Mouse (Mus musculus) hindbrain, embryonic 11.5 days (tissue): ENCODE data around the gene Nfasc. TPM values are rescaled to one million over a fixed set of nuclear protein-coding genes. Genes with fewer than 3 reads are reported as not detected.

ENCODE experiments used
- ATAC-seq: fragments of 200-750 bp; cut with Nextera tagmentation; 2 replicates; pipeline ENCODE4 v1.8.0; 2017; ENCODE audit warnings: mild to moderate bottlenecking, moderate TSS enrichment, moderate library complexity; ENCODE audit not compliant: low FRiP score
- DNase-seq: peaks from one replicate; pipeline ENCODE4 v3.0.0-alpha.2; 2015; ENCODE audit warnings: low spot score
- H3K27ac ChIP-seq: fragments of 300-500 bp; sonication (generic); 2 replicates; pipeline ENCODE4 v1.5.1; 2014; ENCODE audit warnings: mild to moderate bottlenecking, low read depth, low read length
- H3K27me3 ChIP-seq: fragments of 300-500 bp; sonication (generic); 2 replicates; pipeline ENCODE4 v1.6.1; 2014; ENCODE audit warnings: mild to moderate bottlenecking, low read length, moderate library complexity, mixed read lengths; ENCODE audit not compliant: control insufficient read depth, insufficient read depth
- H3K36me3 ChIP-seq: fragments of 300-500 bp; sonication (generic); 2 replicates; pipeline ENCODE4 v1.6.1; 2014; ENCODE audit warnings: mild to moderate bottlenecking, low read length, moderate library complexity, mixed read lengths; ENCODE audit not compliant: control insufficient read depth, insufficient read depth
- H3K4me1 ChIP-seq: fragments of 300-500 bp; sonication (generic); replicated peaks from 2 replicates; pipeline ENCODE4 v1.6.1; 2014; ENCODE audit warnings: low read length, mixed read lengths; ENCODE audit not compliant: control insufficient read depth, insufficient read depth
- H3K4me2 ChIP-seq: fragments of 300-500 bp; sonication (generic); replicated peaks from 2 replicates; pipeline ENCODE4 v1.6.1; 2014; ENCODE audit warnings: mild to moderate bottlenecking, low read depth, low read length
- H3K4me3 ChIP-seq: fragments of 300-500 bp; sonication (generic); 2 replicates; pipeline ENCODE4 v1.5.1; 2014; ENCODE audit warnings: low read depth, low read length
- H3K9ac ChIP-seq: fragments of 300-500 bp; sonication (generic); 2 replicates; pipeline ENCODE4 v1.6.1; 2014; ENCODE audit warnings: low read depth, low read length
- H3K9me3 ChIP-seq: fragments of 300-500 bp; sonication (generic); 2 replicates; pipeline ENCODE4 v1.6.1; 2016; ENCODE audit warnings: low read length; ENCODE audit not compliant: control insufficient read depth
- WGBS: fragments of 180-500 bp; shearing (Covaris S2); extraction: QIAGEN DNeasy Blood & Tissue Kit; methylation state at CpG from one replicate; pipeline ENCODE4 v1.1.7; 2014; 5-methylcytosine and 5-hydroxymethylcytosine counted together
- polyA plus RNA-seq: library from polyadenylated mRNA; unstranded; fragments of >200 nt; fragmentation: Nextera tagmentation; extraction: Ambion mirVana; gene quantifications from 2 replicates; pipeline ENCODE4 v1.2.1, GENCODE M21; 2014

The Nfasc gene
- polyA plus RNA-seq, 1 experiment from 2014 or later, result 38.0 TPM

GRCm38 (mm10) chr1:132653161-132653560 lies 88.4 kb downstream of the Nfasc start:
- ATAC-seq, result no peak
- H3K36me3 ChIP-seq, result no peaks in the 10 kb centered on the region
- H3K4me1 ChIP-seq, result peaks cover 5% of the 10 kb centered on the region; the same call in 1 of the 2 replicates
- H3K27me3 ChIP-seq, result no peaks in the 10 kb centered on the region
- H3K27ac ChIP-seq, result no peak overlapping the region
- H3K9ac ChIP-seq, result no peak overlapping the region
- 80% methylated on average over 9 of the region's 9 CpGs for WGBS
- no peak for DNase-seq
- no peak overlapping the region for H3K4me2 ChIP-seq
- H3K4me3 ChIP-seq, result no peak overlapping the region
- no peaks in the 10 kb centered on the region for H3K9me3 ChIP-seq

- peak overlapping the region; percentile 54 for H3K27ac ChIP-seq
- H3K4me2 ChIP-seq, result no peak overlapping the region
- peaks cover 5% of the 10 kb centered on the region; the same call in 1 of the 2 replicates for H3K4me1 ChIP-seq
- 50% methylated on average over 9 of the region's 9 CpGs for WGBS
- ATAC-seq (peak; percentile 72), DNase-seq (peak; percentile 31)
- no peak overlapping the region for H3K4me3 ChIP-seq
- no peak overlapping the region for H3K9ac ChIP-seq
- no peaks in the 10 kb centered on the region for H3K36me3 ChIP-seq
- no peaks in the 10 kb centered on the region for H3K9me3 ChIP-seq
- no peaks in the 10 kb centered on the region for H3K27me3 ChIP-seq
Measured at GRCm38 (mm10) chr1:132650680-132651079, 90.9 kb downstream of the Nfasc start.

- peaks cover 5% of the 10 kb centered on the region; the same call in 1 of the 2 replicates for H3K4me1 ChIP-seq
- DNase-seq (no peak), ATAC-seq (no peak)
- no peak overlapping the region for H3K27ac ChIP-seq
- H3K9me3 ChIP-seq, result no peaks in the 10 kb centered on the region
- H3K27me3 ChIP-seq, result no peaks in the 10 kb centered on the region
- WGBS, result 67% methylated on average over 6 of the region's 6 CpGs
- no peak overlapping the region for H3K9ac ChIP-seq
- H3K4me2 ChIP-seq, result no peak overlapping the region
- no peak overlapping the region for H3K4me3 ChIP-seq
- H3K36me3 ChIP-seq, result no peaks in the 10 kb centered on the region
Measured at GRCm38 (mm10) chr1:132647958-132648357, 93.6 kb downstream of the Nfasc start.

GRCm38 (mm10) chr1:132641049-132641795 lies 100.4 kb downstream of the Nfasc start:
- WGBS, result 74% methylated on average over 13 of the region's 13 CpGs
- Histone ChIP-seq H3K4me2 (no peak overlapping the region), H3K27me3 (no peaks in the 10 kb centered on the region; the same call in 1 of the 2 replicates), H3K4me1 (peaks cover 4% of the 10 kb centered on the region), H3K9ac (no peak overlapping the region), H3K4me3 (no peak overlapping the region), H3K27ac (peak overlapping the region; percentile 49; the same call in 1 of the 2 replicates), H3K36me3 (no peaks in the 10 kb centered on the region), H3K9me3 (no peaks in the 10 kb centered on the region)
- DNase-seq (peak; percentile 50), ATAC-seq (peak; percentile 79)

- WGBS, result 80% methylated on average over 6 of the region's 6 CpGs
- no peak overlapping the region for H3K27ac ChIP-seq
Measured at GRCm38 (mm10) chr1:132640256-132640655, 101.3 kb downstream of the Nfasc start.

GRCm38 (mm10) chr1:132637346-132637745 lies 104.3 kb downstream of the Nfasc start:
- H3K4me1 ChIP-seq, result peaks cover 4% of the 10 kb centered on the region

More at GRCm38 (mm10) chr1:132640256-132640655, 101.3 kb downstream of the Nfasc start:
- Histone ChIP-seq H3K4me1 (peaks cover 4% of the 10 kb centered on the region), H3K9ac (no peak overlapping the region), H3K9me3 (no peaks in the 10 kb centered on the region), H3K36me3 (no peaks in the 10 kb centered on the region), H3K4me2 (no peak overlapping the region), H3K4me3 (no peak overlapping the region), H3K27me3 (no peaks in the 10 kb centered on the region; the same call in 1 of the 2 replicates)
- ATAC-seq, result no peak
- DNase-seq, result no peak

GRCm38 (mm10) chr1:132629611-132630370 lies 111.8 kb downstream of the Nfasc start:
- Histone ChIP-seq H3K4me1 (no peaks in the 10 kb centered on the region), H3K36me3 (no peaks in the 10 kb centered on the region), H3K9ac (no peak overlapping the region), H3K4me3 (no peak overlapping the region), H3K9me3 (no peaks in the 10 kb centered on the region), H3K4me2 (no peak overlapping the region), H3K27ac (no peak overlapping the region), H3K27me3 (no peaks in the 10 kb centered on the region)
- no peak for ATAC-seq
- DNase-seq, result no peak
- WGBS, result 81% methylated on average over 5 of the region's 5 CpGs

More at GRCm38 (mm10) chr1:132637346-132637745, 104.3 kb downstream of the Nfasc start:
- Histone ChIP-seq H3K27me3 (no peaks in the 10 kb centered on the region; the same call in 1 of the 2 replicates), H3K9me3 (no peaks in the 10 kb centered on the region), H3K9ac (no peak overlapping the region), H3K36me3 (no peaks in the 10 kb centered on the region), H3K27ac (no peak overlapping the region; the same call in 1 of the 2 replicates), H3K4me3 (no peak overlapping the region), H3K4me2 (no peak overlapping the region)
- WGBS, result 82% methylated on average over 7 of the region's 7 CpGs
- DNase-seq (no peak), ATAC-seq (no peak)

- Histone ChIP-seq H3K9me3 (no peaks in the 10 kb centered on the region), H3K27me3 (no peaks in the 10 kb centered on the region), H3K4me2 (no peak overlapping the region), H3K36me3 (no peaks in the 10 kb centered on the region), H3K27ac (no peak overlapping the region), H3K4me3 (no peak overlapping the region), H3K4me1 (no peaks in the 10 kb centered on the region), H3K9ac (no peak overlapping the region)
- 76% methylated on average over 3 of the region's 3 CpGs for WGBS
- no peak for DNase-seq
- no peak for ATAC-seq
Measured at GRCm38 (mm10) chr1:132628599-132628998, 113.0 kb downstream of the Nfasc start.
